Mouse (Mus musculus): ENCODE measurements around the gene Plscr3. TPM values are rescaled to one million over a fixed set of nuclear protein-coding genes. Genes with fewer than 3 reads are reported as not detected.
A peak's percentile ranks its signal among the peaks of the same experiment; 100 is the strongest.

Plscr3 gene
- polyA plus RNA-seq, 1 experiment from 2014 or later, result 36.3 TPM

DNA sequence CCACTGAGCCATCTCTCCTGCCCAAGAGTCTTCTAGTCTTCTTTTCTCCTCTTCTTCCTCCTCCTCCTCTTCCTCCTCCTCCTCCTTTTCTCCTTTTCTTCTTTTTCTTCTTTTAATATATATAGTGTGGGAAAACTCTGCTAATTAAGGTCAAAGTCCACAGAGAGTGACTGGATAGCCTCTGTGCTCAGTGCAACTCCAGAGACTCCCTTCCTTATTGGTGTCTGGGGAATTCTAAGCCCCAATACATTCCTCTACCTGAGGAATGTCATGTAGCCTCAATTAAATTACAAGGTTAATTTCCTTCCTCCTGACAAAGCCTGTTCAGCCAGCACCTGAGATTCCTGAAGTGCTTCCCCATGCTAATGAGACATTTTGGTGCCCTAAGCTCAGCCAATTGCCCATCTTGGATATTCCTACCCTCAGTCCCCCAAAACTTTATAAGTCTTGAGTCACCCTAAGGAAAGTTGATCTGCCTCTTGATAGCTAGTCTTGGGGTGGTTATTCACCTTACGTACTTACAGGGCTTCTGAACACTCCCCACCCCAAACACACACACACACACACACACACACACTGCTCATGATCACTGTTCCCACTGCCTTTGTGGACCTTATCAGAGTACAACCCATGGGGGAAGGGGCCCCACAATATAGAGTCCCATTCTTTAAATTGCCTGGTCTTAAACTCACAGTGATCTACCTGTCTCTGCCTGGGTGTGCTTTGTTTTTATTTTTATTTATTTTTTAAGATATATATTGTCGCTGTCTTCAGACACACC, 24.3 kb downstream of the Plscr3 start:
- Histone ChIP-seq H3K36me3 (ENCODE audit: control insufficient read depth, insufficient read depth, low read length) (no peaks in the 10 kb centered on the region), H3K9me3 (ENCODE audit: control insufficient read depth, low read length) (no peaks in the 10 kb centered on the region), H3K27me3 (ENCODE audit: control insufficient read depth, insufficient read depth, low read length) (no peaks in the 10 kb centered on the region), H3K9ac (replicated peaks; ENCODE audit: low read depth, low read length) (no peak overlapping the region), H3K4me3 (ENCODE audit: low read depth, low read length) (no peak overlapping the region), H3K27ac (ENCODE audit: low read depth, low read length) (no peak overlapping the region), H3K4me2 (ENCODE audit: low read depth, low read length) (no peak overlapping the region), H3K4me1 (ENCODE audit: control insufficient read depth, insufficient read depth, low read length) (no peaks in the 10 kb centered on the region)
- WGBS, result 88% methylated on average over 2 of the region's 2 CpGs
- ATAC-seq (ENCODE audit: low read depth), result no peak

- no peaks in the 10 kb centered on the region for H3K27me3 ChIP-seq (ENCODE audit: control insufficient read depth, insufficient read depth, low read length)
- no peak overlapping the region for H3K4me2 ChIP-seq (ENCODE audit: low read depth, low read length)
- H3K4me3 ChIP-seq (ENCODE audit: low read depth, low read length), result no peak overlapping the region
- no peak overlapping the region for H3K9ac ChIP-seq (replicated peaks; ENCODE audit: low read depth, low read length)
- ATAC-seq (ENCODE audit: low read depth), result no peak
- H3K27ac ChIP-seq (ENCODE audit: low read depth, low read length), result no peak overlapping the region
- no peaks in the 10 kb centered on the region for H3K4me1 ChIP-seq (ENCODE audit: control insufficient read depth, insufficient read depth, low read length)
- H3K36me3 ChIP-seq (ENCODE audit: control insufficient read depth, insufficient read depth, low read length), result no peaks in the 10 kb centered on the region
- WGBS, result 90% methylated on average over 7 of the region's 7 CpGs
- no peaks in the 10 kb centered on the region for H3K9me3 ChIP-seq (ENCODE audit: control insufficient read depth, low read length)
These were observed 25.6 kb downstream of the Plscr3 start for GRCm38 (mm10) chr11:69871822-69872221.

DNA sequence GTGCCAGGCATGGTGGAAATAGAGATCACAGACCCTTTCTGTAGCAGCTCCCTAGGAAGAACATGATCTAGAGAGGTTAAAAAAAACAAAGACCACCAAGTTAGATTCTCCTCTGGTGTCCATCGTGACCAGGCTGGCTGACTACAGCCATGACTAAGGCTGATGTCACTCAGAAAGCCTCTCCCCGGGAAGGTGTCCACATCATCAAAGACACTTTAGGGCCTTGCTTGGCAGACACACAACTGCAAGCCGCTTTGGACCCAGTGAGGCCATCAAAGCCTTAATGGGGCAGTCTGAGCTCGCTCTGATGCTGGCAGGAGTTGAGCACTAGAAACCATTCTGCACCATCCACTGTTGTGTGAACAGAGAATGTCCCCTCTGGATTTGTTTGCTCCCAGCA, 26.3 kb downstream of the Plscr3 start:
- Histone ChIP-seq H3K36me3 (ENCODE audit: control insufficient read depth, insufficient read depth, low read length) (no peaks in the 10 kb centered on the region), H3K27me3 (ENCODE audit: control insufficient read depth, insufficient read depth, low read length) (no peaks in the 10 kb centered on the region), H3K9me3 (ENCODE audit: control insufficient read depth, low read length) (no peaks in the 10 kb centered on the region), H3K27ac (ENCODE audit: low read depth, low read length) (no peak overlapping the region), H3K4me2 (ENCODE audit: low read depth, low read length) (no peak overlapping the region), H3K9ac (replicated peaks; ENCODE audit: low read depth, low read length) (no peak overlapping the region), H3K4me1 (ENCODE audit: control insufficient read depth, insufficient read depth, low read length) (peaks cover 3% of the 10 kb centered on the region; the same call in 1 of the 2 replicates), H3K4me3 (ENCODE audit: low read depth, low read length) (no peak overlapping the region)
- 84% methylated on average over 4 of the region's 4 CpGs for WGBS
- ATAC-seq (ENCODE audit: low read depth), result no peak

DNA sequence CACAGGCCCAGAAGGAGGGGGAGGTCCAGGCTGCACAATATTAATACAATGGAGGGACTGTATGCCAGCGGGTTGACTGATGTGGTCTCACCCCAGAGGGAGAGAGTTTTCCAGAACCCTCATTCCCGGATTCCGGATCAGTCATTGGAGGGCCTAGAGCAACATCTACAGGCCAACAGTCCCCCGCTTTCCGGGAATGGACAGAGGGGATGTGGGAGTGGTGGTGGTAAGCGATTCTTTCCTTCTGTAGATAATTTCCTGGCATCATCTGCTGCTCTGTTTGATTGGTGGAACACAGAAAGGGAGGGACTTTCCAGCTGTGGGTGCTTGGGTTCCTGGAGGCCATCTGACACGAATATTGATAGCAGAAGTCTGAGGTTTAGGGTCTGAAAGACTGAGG, 30.0 kb downstream of the Plscr3 start:
- Histone ChIP-seq H3K36me3 (ENCODE audit: control insufficient read depth, insufficient read depth, low read length) (no peaks in the 10 kb centered on the region), H3K4me1 (ENCODE audit: control insufficient read depth, insufficient read depth, low read length) (peaks cover 5% of the 10 kb centered on the region; the same call in 1 of the 2 replicates), H3K4me3 (ENCODE audit: low read depth, low read length) (no peak overlapping the region), H3K9me3 (ENCODE audit: control insufficient read depth, low read length) (no peaks in the 10 kb centered on the region), H3K9ac (replicated peaks; ENCODE audit: low read depth, low read length) (no peak overlapping the region), H3K4me2 (ENCODE audit: low read depth, low read length) (no peak overlapping the region), H3K27ac (ENCODE audit: low read depth, low read length) (no peak overlapping the region), H3K27me3 (ENCODE audit: control insufficient read depth, insufficient read depth, low read length) (no peaks in the 10 kb centered on the region)
- ATAC-seq (ENCODE audit: low read depth), result no peak
- 71% methylated on average over 7 of the region's 7 CpGs for WGBS

DNA sequence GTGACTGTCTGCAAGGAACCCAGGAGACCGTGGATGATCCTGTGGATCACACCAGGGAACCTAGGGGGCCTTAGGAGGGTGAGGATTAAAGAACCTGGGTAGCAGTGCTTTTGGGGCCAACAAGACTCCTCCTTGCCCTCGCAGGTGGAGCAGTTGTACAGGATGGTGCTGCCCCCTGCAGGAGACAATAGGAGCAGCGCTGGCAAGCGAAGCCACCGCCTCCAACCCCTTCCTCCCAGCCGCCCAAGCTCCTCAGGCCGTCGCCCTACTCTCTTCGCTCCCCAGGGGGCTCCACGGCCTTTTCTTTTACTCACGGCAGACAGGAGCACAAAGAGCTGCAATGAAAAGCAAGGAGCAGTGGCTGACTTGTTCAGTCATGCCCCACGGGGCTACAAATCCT, 30.7 kb downstream of the Plscr3 start:
- Histone ChIP-seq H3K9ac (replicated peaks; ENCODE audit: low read depth, low read length) (no peak overlapping the region), H3K9me3 (ENCODE audit: control insufficient read depth, low read length) (no peaks in the 10 kb centered on the region), H3K4me2 (ENCODE audit: low read depth, low read length) (peak overlapping the region; percentile 29), H3K4me1 (ENCODE audit: control insufficient read depth, insufficient read depth, low read length) (peaks cover 8% of the 10 kb centered on the region; the same call in 1 of the 2 replicates), H3K36me3 (ENCODE audit: control insufficient read depth, insufficient read depth, low read length) (no peaks in the 10 kb centered on the region), H3K27me3 (ENCODE audit: control insufficient read depth, insufficient read depth, low read length) (no peaks in the 10 kb centered on the region), H3K4me3 (ENCODE audit: low read depth, low read length) (no peak overlapping the region), H3K27ac (ENCODE audit: low read depth, low read length) (no peak overlapping the region)
- ATAC-seq (ENCODE audit: low read depth), result no peak
- 3% methylated on average over 12 of the region's 12 CpGs for WGBS

DNA sequence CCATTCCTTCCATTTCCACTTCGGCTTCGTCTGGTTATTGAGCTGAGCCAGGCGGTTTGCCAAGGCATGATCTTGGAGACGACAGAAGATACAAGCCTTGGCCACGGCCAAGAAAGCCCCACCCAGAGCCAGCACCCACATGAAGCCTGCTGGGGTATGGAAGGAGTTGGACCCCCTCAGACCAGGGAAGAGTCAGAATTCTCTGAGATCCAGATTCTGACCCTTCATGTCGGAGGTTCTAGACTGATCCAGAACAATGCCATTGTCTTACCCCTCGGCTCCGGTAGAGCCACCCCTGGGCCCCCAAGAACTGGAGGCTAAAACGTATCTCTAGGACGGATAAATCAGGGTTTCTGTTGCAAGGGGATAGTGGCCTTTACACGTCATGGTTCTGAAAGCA, 31.7 kb downstream of the Plscr3 start, which contains the start of gene Tmem95:
Tmem95 (minus strand) TSS at position 141 of the 400 bp plus-strand sequence.
- Histone ChIP-seq H3K4me3 (ENCODE audit: low read depth, low read length) (no peak within 1 kb of the TSS), H3K9me3 (ENCODE audit: control insufficient read depth, low read length) (no peaks in the 10 kb centered on the region), H3K4me2 (ENCODE audit: low read depth, low read length) (peak within 1 kb of the TSS; percentile 29), H3K27ac (ENCODE audit: low read depth, low read length) (no peak within 1 kb of the TSS), H3K36me3 (ENCODE audit: control insufficient read depth, insufficient read depth, low read length) (no peaks in the 10 kb centered on the region), H3K27me3 (ENCODE audit: control insufficient read depth, insufficient read depth, low read length) (no peaks in the 10 kb centered on the region), H3K4me1 (ENCODE audit: control insufficient read depth, insufficient read depth, low read length) (peaks cover 8% of the 10 kb centered on the region; the same call in 1 of the 2 replicates), H3K9ac (replicated peaks; ENCODE audit: low read depth, low read length) (no peak within 1 kb of the TSS)
- ATAC-seq (ENCODE audit: low read depth), result no peak
- 89% methylated on average over 11 of the region's 11 CpGs for WGBS

- no peak overlapping the region for H3K27ac ChIP-seq (ENCODE audit: low read depth, low read length)
- H3K9me3 ChIP-seq (ENCODE audit: control insufficient read depth, low read length), result no peaks in the 10 kb centered on the region
- no peaks in the 10 kb centered on the region for H3K36me3 ChIP-seq (ENCODE audit: control insufficient read depth, insufficient read depth, low read length)
- no peaks in the 10 kb centered on the region for H3K27me3 ChIP-seq (ENCODE audit: control insufficient read depth, insufficient read depth, low read length)
- WGBS, result 88% methylated on average over 3 of the region's 3 CpGs
- no peak overlapping the region for H3K9ac ChIP-seq (replicated peaks; ENCODE audit: low read depth, low read length)
- no peak for ATAC-seq (ENCODE audit: low read depth)
- H3K4me1 ChIP-seq (ENCODE audit: control insufficient read depth, insufficient read depth, low read length), result peaks cover 8% of the 10 kb centered on the region; the same call in 1 of the 2 replicates
- no peak overlapping the region; the same call in 1 of the 2 replicates for H3K4me2 ChIP-seq (ENCODE audit: low read depth, low read length)
- no peak overlapping the region for H3K4me3 ChIP-seq (ENCODE audit: low read depth, low read length)
These were observed 32.2 kb downstream of the Plscr3 start for GRCm38 (mm10) chr11:69878399-69878798.

DNA sequence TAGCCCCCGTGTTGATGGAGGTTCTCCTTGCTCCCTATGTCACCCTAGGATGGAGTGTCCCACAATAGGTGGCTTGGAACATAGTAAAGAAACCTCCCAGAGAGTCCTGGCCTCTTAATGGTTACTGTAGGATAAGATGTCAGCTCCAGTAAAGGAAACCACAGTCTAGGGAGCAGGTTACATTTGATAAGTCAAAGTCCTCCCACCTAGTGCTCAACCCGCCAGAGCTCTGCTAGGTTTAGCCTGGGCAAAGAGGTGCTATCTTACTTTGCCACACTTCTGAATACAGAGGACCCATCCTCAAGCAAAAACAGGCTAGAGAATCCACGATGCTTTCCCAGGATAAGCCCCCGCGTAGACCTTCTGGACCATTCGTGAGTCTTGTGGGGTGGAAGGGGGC, 32.8 kb downstream of the Plscr3 start:
- H3K27me3 ChIP-seq (ENCODE audit: control insufficient read depth, insufficient read depth, low read length), result no peaks in the 10 kb centered on the region
- H3K4me1 ChIP-seq (ENCODE audit: control insufficient read depth, insufficient read depth, low read length), result peaks cover 8% of the 10 kb centered on the region; the same call in 1 of the 2 replicates
- H3K9ac ChIP-seq (replicated peaks; ENCODE audit: low read depth, low read length), result no peak overlapping the region
- WGBS, result 94% methylated on average over 6 of the region's 6 CpGs
- H3K36me3 ChIP-seq (ENCODE audit: control insufficient read depth, insufficient read depth, low read length), result no peaks in the 10 kb centered on the region
- no peak overlapping the region for H3K27ac ChIP-seq (ENCODE audit: low read depth, low read length)
- no peak overlapping the region for H3K4me2 ChIP-seq (ENCODE audit: low read depth, low read length)
- H3K9me3 ChIP-seq (ENCODE audit: control insufficient read depth, low read length), result no peaks in the 10 kb centered on the region
- no peak for ATAC-seq (ENCODE audit: low read depth)
- no peak overlapping the region for H3K4me3 ChIP-seq (ENCODE audit: low read depth, low read length)

DNA sequence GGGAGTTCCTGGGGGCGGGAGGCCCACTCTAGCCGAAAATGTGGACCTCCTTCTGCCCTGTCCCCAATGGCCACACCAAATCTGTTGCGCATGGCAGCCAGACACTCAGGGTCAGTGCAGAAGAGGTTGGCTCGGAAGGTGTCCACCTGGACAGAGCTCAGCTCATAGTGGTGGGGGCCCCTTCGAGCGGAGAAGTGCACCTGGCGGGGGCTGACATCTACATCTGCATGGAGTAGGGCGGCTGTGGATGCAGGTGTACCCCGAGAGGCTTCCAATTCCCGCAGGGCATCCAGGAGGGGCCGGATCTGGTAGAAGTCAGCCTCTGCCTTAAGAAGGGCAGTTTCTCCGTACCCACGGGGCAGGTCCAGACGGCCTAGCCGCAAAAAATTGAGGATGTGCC, 33.5 kb downstream of the Plscr3 start:
- Histone ChIP-seq H3K27me3 (ENCODE audit: control insufficient read depth, insufficient read depth, low read length) (no peaks in the 10 kb centered on the region), H3K9me3 (ENCODE audit: control insufficient read depth, low read length) (no peaks in the 10 kb centered on the region), H3K4me2 (ENCODE audit: low read depth, low read length) (peak overlapping the region; percentile 72), H3K9ac (replicated peaks; ENCODE audit: low read depth, low read length) (no peak overlapping the region), H3K4me1 (ENCODE audit: control insufficient read depth, insufficient read depth, low read length) (peaks cover 8% of the 10 kb centered on the region; the same call in 1 of the 2 replicates), H3K27ac (ENCODE audit: low read depth, low read length) (no peak overlapping the region), H3K4me3 (ENCODE audit: low read depth, low read length) (peak overlapping the region; percentile 38; the same call in 1 of the 2 replicates), H3K36me3 (ENCODE audit: control insufficient read depth, insufficient read depth, low read length) (no peaks in the 10 kb centered on the region)
- no peak for ATAC-seq (ENCODE audit: low read depth)
- 50% methylated on average over 15 of the region's 15 CpGs for WGBS

Measured in neural tube, embryonic 14.5 days (tissue).